ENCODE assay signal across 24 mouse cellular contexts in genomic region chr17:89255687-89256086, GRCm38 (mm10). TPM values are rescaled to one million over a fixed set of nuclear protein-coding genes. Genes with fewer than 3 reads are reported as not detected.
"Had no signal": no experiment of that assay in that cellular context is flagged by ENCODE, and none has a peak within 500 bp of the region (broad histone marks: within the 10 kb centered on the region; RNA-seq: fewer than 3 reads in every experiment).

No protein-coding gene starts in this region.

- H3K36me3 ChIP-seq: liver, embryonic 15.5 days; lung, embryonic 15.5 days; midbrain, embryonic 12.5 days; neural tube, embryonic 12.5 days; stomach, embryonic 15.5 days had no signal

- ATAC-seq: liver, postnatal 0 days; lung, postnatal 0 days had no signal

- H3K27me3 ChIP-seq: liver, embryonic 15.5 days; lung, embryonic 15.5 days; megakaryocyte, embryonic 14.5 days; midbrain, embryonic 12.5 days; neural tube, embryonic 12.5 days; stomach, embryonic 15.5 days had no signal

- H3K9ac ChIP-seq: liver, embryonic 15.5 days; liver, postnatal 0 days; lung, embryonic 15.5 days; midbrain, embryonic 12.5 days; neural tube, embryonic 12.5 days; stomach, embryonic 15.5 days had no signal

- DNase-seq: liver, postnatal 0 days; lung, adult 2 months; lung, postnatal 14 days; lung, postnatal 36 days; right cerebral cortex, postnatal 14 days; thymus, adult 2 months; thymus, postnatal 25 days; thymus, postnatal 4 days had no signal

- H3K4me1 ChIP-seq: liver, embryonic 15.5 days; lung, embryonic 15.5 days; megakaryocyte, embryonic 14.5 days; midbrain, embryonic 12.5 days; neural tube, embryonic 12.5 days; stomach, embryonic 15.5 days had no signal

- H3K4me3 ChIP-seq: liver, embryonic 15.5 days; lung, embryonic 15.5 days; megakaryocyte, embryonic 14.5 days; midbrain, embryonic 12.5 days; neural tube, embryonic 12.5 days; stomach, embryonic 15.5 days had no signal

- H3K27ac ChIP-seq: liver, embryonic 15.5 days; lung, embryonic 15.5 days; macrophage; midbrain, embryonic 12.5 days; neural tube, embryonic 12.5 days; stomach, embryonic 15.5 days; stomach, postnatal 0 days had no signal

- H3K9me3 ChIP-seq: liver, embryonic 15.5 days; lung, embryonic 15.5 days; megakaryocyte, embryonic 14.5 days; midbrain, embryonic 12.5 days; neural tube, embryonic 12.5 days; stomach, embryonic 15.5 days had no signal

- H3K4me2 ChIP-seq: liver, embryonic 15.5 days; lung, embryonic 15.5 days; midbrain, embryonic 12.5 days; neural tube, embryonic 12.5 days; stomach, embryonic 15.5 days had no signal

RNA-seq across cellular contexts. Expression of gene Fshr, which starts 55.2 kb away (rescaled TPM):
- total RNA-seq: megakaryocyte progenitor cell, adult 5-6 weeks; midbrain, postnatal 0 days; monocyte, adult 5-6 weeks; neutrophil, adult 5-6 weeks had no signal
- polyA plus RNA-seq: liver, embryonic 15.5 days; liver, postnatal 0 days; lung, adult 2 months; lung, embryonic 15.5 days; lung, postnatal 0 days; macrophage; midbrain, embryonic 12.5 days; midbrain, postnatal 0 days; neural tube, embryonic 12.5 days; neural tube, embryonic 14.5 days; spleen, adult 2 months; stomach, embryonic 15.5 days; stomach, postnatal 0 days; urinary bladder, adult 2 months had no signal
